7 mouse cellular contexts compared by ENCODE assay signal in the genomic region with DNA sequence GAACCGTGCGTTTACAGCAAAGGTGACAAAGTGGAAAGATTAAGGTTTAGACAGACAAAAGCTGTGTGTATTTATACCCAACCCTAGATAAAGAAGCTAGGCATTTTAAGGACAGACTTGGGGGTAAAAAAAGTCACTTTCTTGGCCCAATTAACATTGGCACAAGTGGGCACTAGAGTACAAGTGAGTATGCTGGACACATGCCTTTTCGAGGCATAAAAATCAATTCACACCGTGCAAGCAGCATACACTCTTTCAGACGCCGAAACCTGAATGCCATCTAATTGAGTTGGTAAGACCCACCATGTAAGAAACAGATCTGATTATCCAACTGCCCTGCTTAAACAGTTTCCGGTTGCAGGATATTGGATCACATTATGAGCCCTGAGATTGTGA. TPM values are rescaled to one million over a fixed set of nuclear protein-coding genes. Genes with fewer than 3 reads are reported as not detected.
DNase-seq lines count a peak whose midpoint lies in the region; ATAC-seq and TF ChIP-seq lines count a peak whose summit lies in the region.

No protein-coding gene starts in this region.

- H3K4me3 ChIP-seq in lung, postnatal 0 days (ENCODE audit: low read depth, low read length) = peak overlapping the region; percentile 77; the same call in 1 of the 2 replicates
- peak overlapping the region; percentile 87 for H3K4me3 ChIP-seq in forebrain, embryonic 13.5 days
- H3K4me3 ChIP-seq in limb, embryonic 12.5 days (replicated peaks) = peak overlapping the region; percentile 88
- peak overlapping the region; percentile 86 for H3K4me3 ChIP-seq in stomach, embryonic 14.5 days (ENCODE audit: low read depth, low read length)

- H3K4me2 ChIP-seq in lung, postnatal 0 days (replicated peaks; ENCODE audit: low read depth, low read length) = peak overlapping the region; percentile 72
- peak overlapping the region; percentile 84 for H3K4me2 ChIP-seq in forebrain, embryonic 13.5 days
- peak overlapping the region; percentile 82 for H3K4me2 ChIP-seq in limb, embryonic 12.5 days
- peak overlapping the region; percentile 68 for H3K4me2 ChIP-seq in stomach, embryonic 14.5 days (replicated peaks; ENCODE audit: low read depth, low read length)

- peak; percentile 11; the same call in 1 of the 2 replicates for ATAC-seq in lung, postnatal 0 days
- peak; percentile 25 for ATAC-seq in forebrain, embryonic 13.5 days
- peak; percentile 27; the same call in 1 of the 2 replicates for ATAC-seq in limb, embryonic 12.5 days (ENCODE audit: insufficient number of reproducible peaks, insufficient read depth, low FRiP score, low TSS enrichment, low read depth)
- ATAC-seq in stomach, embryonic 14.5 days (ENCODE audit: insufficient number of reproducible peaks, insufficient read depth, low FRiP score, low read depth) = peak; percentile 29; the same call in 1 of the 2 replicates

- H3K4me1 ChIP-seq in lung, postnatal 0 days (ENCODE audit: insufficient read depth, low read depth, low read length) = no peaks in the 10 kb centered on the region; the same call in 1 of the 2 replicates
- H3K4me1 ChIP-seq in forebrain, embryonic 13.5 days = peaks cover 28% of the 10 kb centered on the region
- peaks cover 20% of the 10 kb centered on the region for H3K4me1 ChIP-seq in limb, embryonic 12.5 days (replicated peaks)
- peaks cover 12% of the 10 kb centered on the region; the same call in 1 of the 2 replicates for H3K4me1 ChIP-seq in stomach, embryonic 14.5 days (ENCODE audit: control insufficient read depth, insufficient read depth, low read length)

- no peaks in the 10 kb centered on the region for H3K9me3 ChIP-seq in lung, postnatal 0 days (ENCODE audit: low read length)
- no peaks in the 10 kb centered on the region for H3K9me3 ChIP-seq in forebrain, embryonic 13.5 days (replicated peaks)
- H3K9me3 ChIP-seq in limb, embryonic 12.5 days = no peaks in the 10 kb centered on the region
- H3K9me3 ChIP-seq in stomach, embryonic 14.5 days (ENCODE audit: control insufficient read depth, low read depth, low read length) = no peaks in the 10 kb centered on the region

- WGBS in lung, postnatal 0 days = 26% methylated on average over 7 of the region's 7 CpGs
- WGBS in forebrain, embryonic 13.5 days = 29% methylated on average over 7 of the region's 7 CpGs
- WGBS in limb, embryonic 12.5 days = 31% methylated on average over 7 of the region's 7 CpGs
- 28% methylated on average over 7 of the region's 7 CpGs for WGBS in stomach, embryonic 14.5 days

- H3K27ac ChIP-seq in lung, postnatal 0 days (ENCODE audit: low read length) = no peak overlapping the region
- no peak overlapping the region for H3K27ac ChIP-seq in forebrain, embryonic 13.5 days
- H3K27ac ChIP-seq in limb, embryonic 12.5 days = no peak overlapping the region
- no peak overlapping the region for H3K27ac ChIP-seq in stomach, embryonic 14.5 days (ENCODE audit: low read length)

- no peak for TF ChIP-seq EP300 in lung, postnatal 0 days (IDR thresholded peaks at IDR 0.05)

- H3K36me3 ChIP-seq in lung, postnatal 0 days (ENCODE audit: insufficient read depth, low read length) = no peaks in the 10 kb centered on the region
- H3K36me3 ChIP-seq in forebrain, embryonic 13.5 days (ENCODE audit: poor library complexity, severe bottlenecking) = peaks cover 4% of the 10 kb centered on the region; the same call in 1 of the 2 replicates
- peaks cover 7% of the 10 kb centered on the region for H3K36me3 ChIP-seq in limb, embryonic 12.5 days
- H3K36me3 ChIP-seq in stomach, embryonic 14.5 days (ENCODE audit: control insufficient read depth, insufficient read depth, low read length) = no peaks in the 10 kb centered on the region

- H3K27me3 ChIP-seq in lung, postnatal 0 days (replicated peaks; ENCODE audit: insufficient read depth, low read length) = no peaks in the 10 kb centered on the region
- H3K27me3 ChIP-seq in forebrain, embryonic 13.5 days = no peaks in the 10 kb centered on the region
- no peaks in the 10 kb centered on the region for H3K27me3 ChIP-seq in limb, embryonic 12.5 days
- H3K27me3 ChIP-seq in stomach, embryonic 14.5 days (ENCODE audit: control insufficient read depth, insufficient read depth, low read length) = no peaks in the 10 kb centered on the region

- DNase-seq in lung, postnatal 0 days (ENCODE audit: low spot score) = no peak
- DNase-seq in lung, postnatal 14 days = no peak
- DNase-seq in adrenal gland, postnatal 4 days (ENCODE audit: low spot score in 2 of 2) = no peak
- no peak for DNase-seq in right cerebral cortex, postnatal 10 days (ENCODE audit: low spot score in 2 of 2)

- no peak overlapping the region for H3K9ac ChIP-seq in lung, postnatal 0 days (replicated peaks; ENCODE audit: low read depth)
- peak overlapping the region; percentile 17; the same call in 1 of the 2 replicates for H3K9ac ChIP-seq in forebrain, embryonic 13.5 days
- no peak overlapping the region for H3K9ac ChIP-seq in limb, embryonic 12.5 days (replicated peaks)
- no peak overlapping the region for H3K9ac ChIP-seq in stomach, embryonic 14.5 days (replicated peaks; ENCODE audit: low read depth, low read length)

- no peak for TF ChIP-seq CTCF in lung, postnatal 0 days (IDR thresholded peaks at IDR 0.05)

RNA-seq across cellular contexts. Expression of a gene that starts 0.4 kb away (rescaled TPM):
- 21.4 and 21.7 TPM in 2 replicates for polyA plus RNA-seq in lung, postnatal 0 days (2015; fragmentation: Nextera tagmentation; extraction: Ambion mirVana)
- 52.3 and 56.5 TPM in 2 replicates for polyA plus RNA-seq in forebrain, embryonic 13.5 days (2015; fragmentation: Nextera tagmentation; extraction: Ambion mirVana)
- 52.5 and 52.8 TPM in 2 replicates for polyA plus RNA-seq in limb, embryonic 12.5 days (2016; fragmentation: Nextera tagmentation; extraction: Ambion mirVana)
- polyA plus RNA-seq in stomach, embryonic 14.5 days (2014; fragmentation: Nextera tagmentation; extraction: Ambion mirVana) = 33.8 and 36.0 TPM in 2 replicates
- total RNA-seq in adrenal gland, postnatal 4 days (2021) = 10 to 100 TPM; 28.6 to 31.0 TPM

RNA-seq across cellular contexts. Expression of a gene that starts 56.3 kb away (rescaled TPM):
- 0.21 and 0.24 TPM in 2 replicates for polyA plus RNA-seq in lung, postnatal 0 days (2015; fragmentation: Nextera tagmentation; extraction: Ambion mirVana)
- 3.5 and 3.6 TPM in 2 replicates for polyA plus RNA-seq in forebrain, embryonic 13.5 days (2015; fragmentation: Nextera tagmentation; extraction: Ambion mirVana)
- polyA plus RNA-seq in limb, embryonic 12.5 days (2016; fragmentation: Nextera tagmentation; extraction: Ambion mirVana) = 1.1 and 1.2 TPM in 2 replicates
- polyA plus RNA-seq in stomach, embryonic 14.5 days (2014; fragmentation: Nextera tagmentation; extraction: Ambion mirVana) = 1.2 TPM in 2 replicates
- total RNA-seq in adrenal gland, postnatal 4 days (2021) = not detected
